Mouse (Mus musculus) gastrocnemius, postnatal 36 days (tissue): ENCODE measurements around the gene Zfp39. TPM values are rescaled to one million over a fixed set of nuclear protein-coding genes. Genes with fewer than 3 reads are reported as not detected.

Source experiments
- DNase-seq, 2 experiments: peaks; one replicate each; pipeline ENCODE4 v3.0.0; 2022
- intact Hi-C: fragments of 180-260 bp; cut with DNase I; formaldehyde crosslinking; loops from one replicate; pipeline ENCODE4 v1.15.1; 2025
- total RNA-seq, 2 experiments: library from RNA; stranded (reverse); gene quantifications; 2 replicates each; pipeline ENCODE4 v1.2.3; 2021

Zfp39 gene
- total RNA-seq, 2 experiments from 2014 or later: 2.0 to 3.2 TPM

DNA sequence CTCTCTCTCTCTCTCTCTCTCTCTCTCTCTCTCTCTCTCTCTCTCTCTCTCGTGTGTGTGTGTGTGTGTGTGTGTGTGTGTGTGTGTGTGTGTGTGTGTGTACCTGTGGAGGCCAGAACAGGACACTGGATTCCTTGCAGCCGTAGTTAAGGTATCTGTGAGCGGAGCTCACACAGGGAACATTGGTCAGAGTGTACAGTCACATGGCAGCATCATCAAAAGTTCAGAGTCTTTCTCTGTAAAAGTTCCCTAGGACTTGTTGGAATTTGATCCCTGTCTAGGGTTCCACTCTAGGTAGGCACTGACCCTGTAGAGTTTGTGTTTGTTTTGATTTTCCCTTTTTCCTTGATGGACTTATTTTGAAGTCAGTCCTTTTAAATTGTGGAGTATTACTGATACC, 22.6 kb upstream of the Zfp39 start:
- intact Hi-C loops: no loop called here
- no peak for DNase-seq

GRCm38 (mm10) chr11:58922420-58922819, 18.4 kb upstream of the Zfp39 start:
- DNase-seq: no peak
- intact Hi-C loops: no loop called here

- DNase-seq: no peak
- intact Hi-C loops: no loop called here
These were observed 14.7 kb upstream of the Zfp39 start for GRCm38 (mm10) chr11:58918759-58919158.

- intact Hi-C loops: no loop called here
- no peak for DNase-seq
These were observed 13.8 kb upstream of the Zfp39 start, which contains the start of gene Btnl10 for GRCm38 (mm10) chr11:58917745-58918366. Gene Btnl10 (plus strand): TSS chr11:58917908.

DNA sequence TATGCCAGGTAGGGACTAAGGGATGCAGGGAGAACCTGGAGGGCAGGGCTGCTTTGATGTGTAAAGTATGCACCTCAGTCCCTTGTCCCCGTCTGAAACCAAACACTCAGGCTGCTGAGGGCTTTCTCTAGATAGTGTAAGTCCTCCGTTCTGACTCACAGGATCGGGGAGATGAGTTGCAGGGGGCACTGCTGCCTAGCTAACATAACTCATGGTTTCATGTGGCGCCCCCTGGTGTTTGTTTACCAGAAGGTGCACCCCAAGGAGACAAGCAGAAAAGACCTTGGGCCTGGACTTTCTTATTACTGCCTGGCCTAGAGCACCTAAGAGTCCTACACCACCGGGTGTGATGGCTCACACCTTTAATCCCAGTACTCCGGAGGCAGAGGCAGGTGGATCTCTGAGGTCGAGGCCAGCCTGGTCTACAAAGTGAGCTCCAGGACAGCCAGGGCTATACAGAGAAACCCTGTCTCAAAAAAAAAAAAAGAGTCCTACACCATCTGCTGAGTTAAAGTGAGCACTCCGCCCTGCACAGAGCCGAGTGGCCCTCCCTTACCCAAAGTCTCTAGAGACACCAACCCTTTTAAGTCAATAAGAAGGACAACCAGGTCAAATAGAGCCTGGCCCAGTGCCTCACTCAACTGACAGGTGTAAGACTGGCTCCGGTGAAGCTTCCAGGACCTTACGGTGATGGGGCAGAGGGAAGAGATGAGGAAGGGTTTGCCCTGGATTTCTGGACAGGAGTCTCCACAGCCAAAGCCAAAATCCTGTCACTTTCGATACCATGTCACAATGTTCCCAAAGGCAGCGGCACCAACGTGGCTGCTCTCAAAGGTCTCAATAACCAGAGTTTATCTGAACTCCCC, 13.1 kb upstream of the Zfp39 start:
- intact Hi-C loops: no loop called here
- no peak for DNase-seq

- intact Hi-C loops: no loop called here
These were observed 10.5 kb upstream of the Zfp39 start for GRCm38 (mm10) chr11:58914461-58915028.

DNA sequence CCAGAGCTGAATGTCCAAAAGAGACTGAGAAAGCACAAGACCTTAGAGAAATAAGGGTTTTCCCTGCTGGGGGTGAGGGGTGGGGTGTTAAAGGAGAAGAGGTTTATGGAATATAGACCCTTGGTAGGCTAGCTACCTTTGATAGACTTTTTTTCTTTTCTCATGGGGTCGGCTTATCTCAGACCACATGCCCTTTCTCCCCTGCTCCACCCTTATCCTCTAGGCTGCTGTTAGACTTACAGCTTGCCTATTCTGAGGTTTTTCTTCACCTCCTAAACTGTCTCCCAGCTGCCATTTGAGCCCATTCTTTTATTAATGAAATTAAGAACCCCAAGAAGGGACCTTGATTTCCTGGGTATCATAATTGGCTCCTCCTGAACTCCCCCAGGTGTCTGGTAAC, 9.8 kb upstream of the Zfp39 start:
- intact Hi-C loops: no loop called here
- DNase-seq: no peak

More at GRCm38 (mm10) chr11:58914461-58915028, 10.5 kb upstream of the Zfp39 start:
- DNase-seq: no peak

GRCm38 (mm10) chr11:58904838-58905237, 813 bp upstream of the Zfp39 start:
- DNase-seq: no peak
- intact Hi-C loops: no loop called here

DNA sequence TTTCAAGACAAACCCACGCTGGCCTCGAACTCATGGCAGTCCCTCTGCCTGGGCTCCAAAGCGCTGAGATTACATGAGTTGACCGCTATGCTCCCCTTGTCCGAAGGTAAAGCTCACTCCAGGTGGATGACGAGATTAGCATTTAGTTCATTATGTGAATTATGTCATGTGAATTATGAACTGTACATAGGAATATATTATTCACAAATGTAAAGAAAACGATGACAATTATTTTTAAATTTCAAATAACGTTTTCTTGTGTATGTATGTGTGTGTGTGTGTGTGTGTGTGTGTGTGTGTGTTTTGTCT, 339 bp upstream of the Zfp39 start:
- intact Hi-C loops: no loop called here
- DNase-seq: no peak

- intact Hi-C loops: no loop called here
- no peak for DNase-seq
These were observed 2.9 kb downstream of the Zfp39 start for GRCm38 (mm10) chr11:58901080-58901479.

- DNase-seq: no peak
- intact Hi-C loops: no loop called here
These were observed 6.5 kb downstream of the Zfp39 start for GRCm38 (mm10) chr11:58897485-58897884.

GRCm38 (mm10) chr11:58894456-58894855, 9.6 kb downstream of the Zfp39 start:
- no peak for DNase-seq
- intact Hi-C loops: no loop called here

- intact Hi-C loops: no loop called here
- no peak for DNase-seq
These were observed 13.5 kb downstream of the Zfp39 start for GRCm38 (mm10) chr11:58890511-58890910.

DNA sequence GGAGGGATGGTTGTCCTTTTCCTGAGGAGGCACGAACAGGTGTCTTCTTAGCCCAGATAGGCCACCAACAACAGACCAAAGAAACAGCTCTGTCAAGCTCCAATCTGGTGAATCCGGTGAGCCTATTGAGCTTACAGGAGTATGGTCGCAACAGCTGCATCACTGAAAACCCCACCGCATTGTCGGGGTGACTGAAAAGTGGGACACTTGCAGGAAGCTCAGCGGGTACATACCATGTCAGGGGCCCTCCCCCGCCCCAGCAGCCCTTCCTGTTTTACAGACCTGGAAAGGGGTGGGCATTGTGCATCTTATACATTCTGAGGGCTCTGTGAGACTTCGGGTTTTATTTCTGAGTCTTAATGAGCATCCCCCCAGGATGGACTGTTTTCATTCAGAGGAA, 20.3 kb downstream of the Zfp39 start:
- DNase-seq: no peak
- intact Hi-C loops: no loop called here

DNA sequence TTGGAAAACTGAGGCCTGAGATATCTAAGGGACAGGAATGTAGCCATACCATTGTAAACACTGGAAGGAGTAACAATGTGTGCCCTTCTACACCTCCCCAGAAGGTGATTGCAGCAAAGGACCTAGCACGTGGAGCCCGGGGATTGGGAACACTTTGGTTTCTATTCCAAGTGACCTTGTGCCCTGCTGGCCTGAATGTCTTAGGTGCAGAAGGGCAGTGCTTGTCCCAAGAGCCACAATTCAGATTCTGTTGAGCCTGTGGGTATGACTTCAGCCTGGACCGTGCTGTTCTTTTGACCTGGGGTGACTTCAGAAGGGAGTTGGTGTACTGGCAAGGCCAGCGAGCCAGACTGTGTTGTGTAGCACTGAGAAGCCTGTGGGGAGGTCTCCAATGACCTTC, 33.1 kb downstream of the Zfp39 start:
- DNase-seq: no peak
- intact Hi-C loops: no loop called here

DNA sequence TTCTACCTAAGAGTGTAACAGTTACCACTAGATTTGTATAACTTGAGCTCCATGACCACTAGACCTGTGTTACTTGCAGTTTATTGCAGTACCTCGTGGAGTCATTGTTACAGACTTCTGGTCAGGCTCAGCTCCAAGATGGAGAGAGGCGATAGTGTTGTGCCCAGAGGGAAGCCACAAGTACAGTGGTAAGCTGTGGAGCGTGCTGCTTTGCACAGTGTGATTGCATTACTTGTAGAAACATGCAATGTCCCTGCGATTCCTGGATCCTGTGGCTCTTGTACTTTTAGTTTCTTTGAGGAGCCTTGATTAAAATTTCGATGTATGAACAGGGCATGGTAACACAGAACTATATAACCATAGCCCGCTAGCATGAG, 36.1 kb downstream of the Zfp39 start:
- intact Hi-C loops: no loop called here
- DNase-seq: no peak

DNA sequence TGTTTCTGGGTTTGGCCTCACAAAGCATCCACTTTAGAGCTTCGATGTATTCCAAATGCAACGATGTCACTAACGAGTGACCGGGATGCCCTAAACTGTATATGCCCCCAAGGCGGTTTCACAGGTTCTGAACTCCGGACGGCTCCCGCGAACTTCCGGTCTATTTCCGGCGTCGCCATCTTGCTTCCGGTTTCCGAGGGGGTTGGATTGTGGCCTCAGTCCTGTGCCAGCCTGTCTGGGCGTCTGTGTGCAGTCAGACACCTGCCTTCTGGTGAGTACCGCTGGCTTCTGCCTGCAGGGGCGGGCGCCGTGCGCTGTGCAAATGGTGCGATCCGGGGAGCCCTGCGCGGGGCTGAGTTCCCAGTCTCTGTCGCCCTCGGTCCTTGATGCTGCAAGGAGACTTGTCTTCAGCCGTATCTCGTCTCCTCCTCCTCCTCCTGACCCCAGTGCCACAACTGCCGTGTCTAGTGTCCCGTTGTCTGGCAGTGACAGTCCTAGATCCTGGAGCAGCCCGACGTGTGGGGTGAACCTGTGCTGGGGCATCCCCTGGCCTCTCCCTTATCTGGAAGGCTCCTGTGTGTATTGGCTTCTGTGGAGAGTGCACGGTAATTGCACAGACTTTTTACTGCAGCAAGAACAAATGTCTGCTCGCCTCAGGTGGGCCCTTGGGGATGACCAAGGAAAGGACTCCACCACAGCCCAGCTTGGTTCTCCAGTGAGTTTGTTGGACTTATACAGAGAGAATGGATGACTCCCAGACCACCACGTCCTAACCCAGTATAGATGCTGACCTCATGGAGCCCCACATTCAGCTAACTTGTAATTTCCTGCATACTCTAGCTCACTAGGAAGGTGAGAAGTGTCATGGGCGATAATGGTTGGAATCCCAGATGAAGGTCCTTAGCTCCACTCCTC, 36.7 kb downstream of the Zfp39 start, which contains the start of gene 2810021J22Rik:
TSS of gene 2810021J22Rik (plus strand) at position 178 of the 915 bp plus-strand sequence.
- intact Hi-C loops: no loop called here
- DNase-seq: peak; percentile 53 to 54

GRCm38 (mm10) chr11:58860744-58861143, 43.3 kb downstream of the Zfp39 start:
- no peak for DNase-seq
- intact Hi-C loops: no loop called here

DNA sequence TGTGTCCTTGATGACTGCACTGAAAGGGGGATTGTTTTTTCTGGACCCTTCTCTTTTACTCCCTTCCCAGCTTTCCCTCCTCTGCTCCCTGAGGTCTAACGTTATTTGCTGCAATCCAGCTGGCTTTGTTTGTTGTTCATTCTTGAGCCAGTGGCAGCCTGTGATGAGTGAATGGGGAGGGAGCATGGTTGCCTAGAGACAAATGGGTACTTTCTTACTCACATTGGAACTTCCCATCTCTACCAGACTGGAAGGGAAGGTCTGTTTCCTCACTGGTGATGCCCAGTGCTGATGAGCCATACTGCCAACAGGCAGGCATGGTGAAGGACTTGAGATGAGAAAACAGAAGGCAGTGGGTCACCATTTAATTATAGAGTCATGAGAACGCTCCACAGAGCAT, 54.3 kb downstream of the Zfp39 start:
- intact Hi-C loops: no loop called here

GRCm38 (mm10) chr11:58847636-58848035, 56.4 kb downstream of the Zfp39 start:
- intact Hi-C loops: no loop called here
- DNase-seq: no peak

More for the DNA sequence above, 54.3 kb downstream of the Zfp39 start:
- DNase-seq: no peak
